Mouse (Mus musculus): ENCODE measurements around the gene Olfr1057. TPM values are rescaled to one million over a fixed set of nuclear protein-coding genes. Genes with fewer than 3 reads are reported as not detected.
"Not testable (repeated sequence)": the region's sequence is repeated elsewhere in the genome, so short reads cannot be mapped to it uniquely, and the experiment has no call there.

The Olfr1057 gene
- not detected for total RNA-seq (2021)
- long read RNA-seq, experiment 1: 0 reads
- long read RNA-seq, experiment 2: 0 reads

DNA sequence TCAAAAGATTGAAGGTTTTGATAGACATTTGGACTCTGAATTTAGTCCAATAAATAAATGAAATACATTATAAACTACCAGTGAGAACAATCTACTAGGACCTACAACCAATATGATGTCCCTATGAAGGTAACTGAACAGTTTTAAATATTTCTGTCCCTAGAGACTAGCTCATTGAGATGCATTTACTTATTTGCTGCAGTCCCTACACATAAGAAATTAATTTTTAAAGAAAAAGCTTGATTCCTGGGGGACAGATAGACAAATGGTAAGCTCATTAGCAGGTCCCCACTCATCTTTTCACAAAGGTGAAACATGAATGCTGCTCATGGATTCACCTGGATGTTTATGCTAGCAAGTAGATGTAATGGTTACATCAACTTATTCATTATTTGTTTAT, at the start of gene Olfr1057:
Gene Olfr1057 (minus strand): TSS at position 101 of the 400 bp plus-strand sequence.
- intact Hi-C loops (cut with DNase I): no loop called here
- no peak for DNase-seq (ENCODE audit: low spot score in 2 of 2)

DNA sequence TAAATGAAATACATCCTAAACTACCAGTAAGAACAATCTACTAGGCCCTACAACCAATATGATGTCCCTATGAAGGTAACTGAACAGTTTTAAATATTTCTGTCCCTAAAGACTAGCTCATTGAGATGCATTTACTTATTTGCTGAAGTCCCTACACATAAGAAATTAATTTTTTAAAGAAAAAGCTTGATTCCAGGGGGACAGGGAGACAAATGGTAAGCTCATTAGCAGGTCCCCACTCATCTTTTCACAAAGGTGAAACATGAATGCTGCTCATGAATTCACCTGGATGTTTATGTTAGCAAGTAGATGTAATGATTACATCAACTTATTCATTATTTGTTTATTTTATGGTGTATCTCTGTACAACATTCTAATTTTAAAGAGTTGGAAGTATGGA, 48.5 kb upstream of the Olfr1057 start, which contains the start of gene Olfr1062:
Gene Olfr1062 (minus strand): TSS at position 101 of the 400 bp plus-strand sequence.
- intact Hi-C loops (cut with DNase I); DNase-seq (ENCODE audit: low spot score in 2 of 2): not testable (repeated sequence)

DNA sequence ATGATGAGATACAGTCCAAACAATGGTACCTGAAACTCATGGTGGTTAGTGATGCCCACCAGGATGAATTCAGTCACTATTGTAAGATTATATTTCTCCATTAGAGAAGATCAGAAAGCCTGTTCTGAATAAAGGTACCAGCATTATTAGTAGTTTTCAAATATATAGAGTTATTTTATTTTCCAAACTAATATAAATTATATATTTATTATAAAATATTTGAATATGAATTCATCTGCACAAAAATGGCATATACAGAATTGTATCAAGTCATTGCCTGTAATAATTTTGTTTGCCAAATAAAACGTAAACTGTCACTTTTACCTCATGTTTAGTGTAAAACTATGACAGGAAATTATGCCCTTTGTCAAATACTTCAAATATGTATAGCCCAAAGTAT, 35.8 kb upstream of the Olfr1057 start, which contains the start of gene Olfr1061:
Gene Olfr1061 (minus strand): TSS at position 101 of the 400 bp plus-strand sequence.
- intact Hi-C loops (cut with DNase I): no loop called here
- no peak for DNase-seq (ENCODE audit: low spot score in 2 of 2)

DNA sequence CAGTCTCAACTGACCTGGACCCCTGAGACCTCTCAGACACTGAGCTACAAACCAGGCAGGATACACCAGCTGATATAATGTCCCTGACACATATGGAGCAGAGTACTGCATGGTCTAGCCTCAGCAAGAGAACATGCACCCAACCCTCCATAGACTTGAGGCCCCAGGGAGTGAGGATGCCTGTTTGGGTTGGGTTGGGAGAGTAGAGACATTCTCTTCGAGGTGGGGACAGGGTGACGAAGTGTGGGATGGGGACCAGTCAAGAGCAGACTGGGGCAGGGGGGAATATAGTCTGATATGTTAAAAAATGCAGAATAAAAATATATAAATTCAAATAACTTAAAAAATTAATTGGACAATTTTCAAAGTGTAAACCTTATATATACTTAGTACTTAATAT, 16.9 kb upstream of the Olfr1057 start:
- intact Hi-C loops (cut with DNase I): no loop called here

DNA sequence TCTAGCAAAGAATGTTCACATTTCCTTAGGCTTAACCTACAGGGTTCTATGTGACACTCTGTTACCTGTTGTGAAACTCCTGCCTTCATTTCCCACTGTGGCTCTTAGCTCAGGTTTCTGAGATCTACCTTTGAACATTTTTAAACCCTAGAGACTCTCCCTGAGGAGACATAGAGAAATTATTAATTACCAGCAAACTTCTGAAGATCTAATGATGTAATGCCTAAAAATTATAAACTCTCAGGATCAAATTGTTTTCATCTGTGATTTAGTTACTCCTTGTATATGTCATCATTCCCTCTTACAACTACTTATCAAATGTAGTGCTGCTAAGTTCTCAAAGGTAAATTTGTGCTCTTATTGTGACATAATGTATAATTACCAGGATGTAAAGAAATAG, 10.3 kb upstream of the Olfr1057 start, which contains the start of gene Olfr1058:
Gene Olfr1058 (minus strand): TSS at position 101 of the 400 bp plus-strand sequence.
- intact Hi-C loops (cut with DNase I); DNase-seq (ENCODE audit: low spot score in 2 of 2): not testable (repeated sequence)

More for the DNA sequence above, 16.9 kb upstream of the Olfr1057 start:
- no peak for DNase-seq (ENCODE audit: low spot score in 2 of 2)

DNA sequence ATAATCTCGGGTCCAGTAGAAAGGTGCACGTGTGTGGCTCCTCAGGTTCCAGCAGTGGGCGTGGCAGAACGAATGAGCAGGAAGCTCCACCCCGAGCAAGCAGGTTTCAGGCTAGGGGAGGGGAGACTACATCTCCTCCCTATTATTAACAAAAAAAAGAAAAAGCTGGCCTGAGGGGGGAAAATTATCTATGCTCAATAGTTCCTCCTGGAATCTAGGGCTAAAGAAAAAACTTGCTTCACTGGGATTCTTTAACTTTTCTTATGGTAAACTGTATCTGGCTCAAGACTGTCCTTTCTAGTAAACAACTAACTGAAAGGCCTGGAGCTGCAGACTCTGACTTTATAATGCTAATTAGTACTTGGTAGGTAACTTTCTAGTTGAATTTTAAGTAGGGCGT, 11.9 kb downstream of the Olfr1057 start:
- DNase-seq (ENCODE audit: low spot score in 2 of 2): not testable (repeated sequence)

DNA sequence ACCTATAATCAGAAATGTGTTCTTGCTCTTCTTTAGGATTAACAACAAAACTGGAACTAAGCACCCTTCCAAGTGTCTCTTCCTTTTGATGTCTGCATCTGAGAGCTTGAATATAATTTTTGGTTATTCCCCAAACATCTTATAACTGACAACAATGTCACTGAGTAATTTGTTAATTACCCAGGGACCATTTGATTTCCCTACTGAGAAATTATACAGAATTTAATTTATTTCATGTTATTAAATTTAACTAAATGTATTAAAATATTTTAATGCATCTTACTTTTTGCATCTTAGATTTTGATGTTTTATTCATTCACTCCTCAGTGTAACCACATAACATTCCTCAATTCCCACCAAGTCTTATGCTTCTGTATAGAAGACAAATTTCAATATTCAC, 15.8 kb downstream of the Olfr1057 start, which contains the start of gene Olfr1056:
Gene Olfr1056 (minus strand): TSS at position 101 of the 400 bp plus-strand sequence.
- no peak for DNase-seq (ENCODE audit: low spot score in 2 of 2)
- intact Hi-C loops (cut with DNase I): no loop called here

More for the DNA sequence above, 11.9 kb downstream of the Olfr1057 start:
- intact Hi-C loops (cut with DNase I): not testable (repeated sequence)

DNA sequence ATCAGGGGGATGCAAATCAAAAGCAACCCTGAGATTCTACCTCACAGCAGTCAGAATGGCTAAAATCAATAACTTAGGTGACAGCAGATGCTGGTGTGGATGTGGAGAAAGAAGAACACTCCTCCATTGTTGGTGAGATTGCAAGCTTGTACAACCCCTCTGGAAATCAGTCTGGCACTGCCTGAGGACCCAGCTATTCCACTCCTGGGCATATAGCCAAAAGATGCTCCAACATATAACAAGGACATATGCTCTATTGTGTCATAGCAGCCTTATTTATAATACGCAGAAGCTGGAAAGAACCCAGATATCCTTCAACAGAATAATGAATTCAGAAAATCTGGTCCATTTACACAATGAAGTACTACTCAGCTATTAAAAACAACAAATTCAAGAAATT, 26.4 kb downstream of the Olfr1057 start:
- DNase-seq (ENCODE audit: low spot score in 2 of 2); intact Hi-C loops (cut with DNase I): not testable (repeated sequence)

DNA sequence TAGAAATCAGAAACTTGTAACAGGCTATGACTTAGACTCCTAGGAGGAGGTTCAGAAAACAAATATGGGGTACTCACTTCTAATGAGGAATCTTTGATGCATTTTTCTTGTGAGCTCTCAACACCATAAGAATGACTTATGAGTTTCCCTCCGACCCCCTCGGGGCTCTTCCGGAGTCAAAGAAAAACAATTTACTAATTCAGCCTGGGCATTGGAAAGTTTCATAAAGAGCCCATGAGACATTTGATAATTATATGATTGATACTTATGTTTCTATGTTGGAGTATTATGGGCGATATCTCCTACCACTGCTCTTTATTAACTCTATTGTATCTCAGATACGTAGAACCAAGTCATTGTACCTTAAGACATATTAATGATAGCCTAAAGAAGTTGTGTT, 28.0 kb downstream of the Olfr1057 start, which contains the start of gene Olfr1055:
Gene Olfr1055 (minus strand): TSS at position 101 of the 400 bp plus-strand sequence.
- intact Hi-C loops (cut with DNase I): no loop called here
- DNase-seq (ENCODE audit: low spot score in 2 of 2): no peak

DNA sequence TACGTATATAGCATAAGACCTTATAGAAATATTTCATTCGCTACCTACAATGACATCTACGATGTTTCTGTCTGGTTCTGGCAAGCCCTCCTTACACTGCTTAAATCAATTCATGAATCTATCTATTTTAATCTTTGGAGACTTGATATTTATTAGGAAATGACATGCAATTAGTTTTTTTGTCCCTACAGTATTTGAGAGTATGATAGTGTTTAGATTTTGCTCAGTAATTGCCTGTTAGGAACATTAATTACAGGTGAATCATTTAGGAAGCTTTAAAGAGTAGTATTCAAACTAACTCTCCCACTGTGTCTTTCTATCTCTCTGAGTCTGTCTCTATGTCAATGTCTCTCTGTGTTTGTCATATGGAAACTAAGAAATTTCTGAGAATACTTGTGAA, 42.9 kb downstream of the Olfr1057 start, which contains the start of gene Olfr1054:
Gene Olfr1054 (minus strand): TSS at position 101 of the 400 bp plus-strand sequence.
- intact Hi-C loops (cut with DNase I): no loop called here
- DNase-seq (ENCODE audit: low spot score in 2 of 2): no peak

Other genes starting within 250 kb of the Olfr1057 start
- not detected for gene Olfr1039, start 242.5 kb downstream of the Olfr1057 start, total RNA-seq (2021)
- gene Olfr1040, start 231.7 kb downstream of the Olfr1057 start, total RNA-seq (2021): not detected
- not detected for gene Olfr1042, start 216.6 kb downstream of the Olfr1057 start, total RNA-seq (2021)
- not detected for gene Olfr1043, start 210.9 kb downstream of the Olfr1057 start, total RNA-seq (2021)
- not detected for gene Olfr1044, start 200.6 kb downstream of the Olfr1057 start, total RNA-seq (2021)
- gene Olfr52, start 192.7 kb downstream of the Olfr1057 start, total RNA-seq (2021): not detected
- not detected for gene Olfr1045, start 175.4 kb downstream of the Olfr1057 start, total RNA-seq (2021)
- not detected for gene Olfr1046, start 159.1 kb downstream of the Olfr1057 start, total RNA-seq (2021)
- gene Olfr1047, start 147.0 kb downstream of the Olfr1057 start, total RNA-seq (2021): not detected
- not detected for gene Olfr1048, start 138.1 kb downstream of the Olfr1057 start, total RNA-seq (2021)
- gene Olfr1049, start 120.1 kb downstream of the Olfr1057 start, total RNA-seq (2021): not detected
- gene Olfr1051, start 99.3 kb downstream of the Olfr1057 start, total RNA-seq (2021): not detected
- gene Olfr1052, start 85.9 kb downstream of the Olfr1057 start, total RNA-seq (2021): not detected
- gene Olfr1053, start 63.1 kb downstream of the Olfr1057 start, total RNA-seq (2021): not detected
- gene Olfr1054, start 43.0 kb downstream of the Olfr1057 start, total RNA-seq (2021): not detected
- gene Olfr1055, start 28.1 kb downstream of the Olfr1057 start, total RNA-seq (2021): not detected
- not detected for gene Olfr1056, start 15.9 kb downstream of the Olfr1057 start, total RNA-seq (2021)
- not detected for gene Olfr1058, start 10.2 kb upstream of the Olfr1057 start, total RNA-seq (2021)
- not detected for gene Olfr1061, start 35.7 kb upstream of the Olfr1057 start, total RNA-seq (2021)
- not detected for gene Olfr1062, start 48.4 kb upstream of the Olfr1057 start, total RNA-seq (2021)
- not detected for gene Olfr1065, start 72.2 kb upstream of the Olfr1057 start, total RNA-seq (2021)
- gene Olfr1066, start 77.9 kb upstream of the Olfr1057 start, total RNA-seq (2021): not detected
- gene Olfr228, start 109.0 kb upstream of the Olfr1057 start, total RNA-seq (2021): not detected
- gene Olfr1076, start 130.1 kb upstream of the Olfr1057 start, total RNA-seq (2021): not detected
- gene Olfr1079, start 164.1 kb upstream of the Olfr1057 start, total RNA-seq (2021): not detected
- gene Olfr1080, start 179.8 kb upstream of the Olfr1057 start, total RNA-seq (2021): not detected
- not detected for gene Olfr1082, start 220.6 kb upstream of the Olfr1057 start, total RNA-seq (2021)